Mouse (Mus musculus) G1E (cell line): ENCODE results near the gene Pus10.

Experiments used
- CTCF ChIP-seq: IDR thresholded peaks from 2 replicates; pipeline ENCODE4 v1.5.1; 2012; ENCODE audit warnings: low read depth, low read length, inconsistent platforms, mixed read lengths
- GATA1 ChIP-seq: IDR thresholded peaks from 2 replicates; pipeline ENCODE4 v1.6.1; 2012; ENCODE audit warnings: borderline replicate concordance, low read length, inconsistent platforms, mixed read lengths
- TAL1 ChIP-seq: conservative IDR thresholded peaks from 2 replicates; pipeline ENCODE4 v1.6.1; 2012; ENCODE audit warnings: low read depth, low read length, inconsistent platforms, mixed read lengths

- TF ChIP-seq CTCF, result no peak
- TF ChIP-seq GATA1, result no peak
- TF ChIP-seq TAL1, result no peak
These were observed 17.6 kb upstream of the Pus10 start for GRCm38 (mm10) chr11:23647835-23648234.
